Mouse (Mus musculus) C2C12 (cell line): ENCODE data around the gene Tpmt.

Experiments
- CEBPB ChIP-seq: IDR thresholded peaks from one replicate; pipeline ENCODE4 v1.6.1; 2011; ENCODE audit warnings: low read depth, mild to moderate bottlenecking, control low read depth, moderate library complexity
- CTCF ChIP-seq: IDR thresholded peaks from one replicate; pipeline ENCODE4 v1.5.1; 2011; ENCODE audit not compliant: control insufficient read depth, insufficient read depth, insufficient read length
- FOSL1 ChIP-seq: IDR thresholded peaks from one replicate; pipeline ENCODE4 v1.8.0; 2011; ENCODE audit warnings: mild to moderate bottlenecking, low read length; ENCODE audit not compliant: poor library complexity, insufficient read depth, severe bottlenecking
- MAX ChIP-seq: IDR thresholded peaks from one replicate; pipeline ENCODE4 v1.6.1; 2011; ENCODE audit warnings: mild to moderate bottlenecking, control low read depth
- MYOD1 ChIP-seq: IDR thresholded peaks from one replicate; pipeline ENCODE4 v1.6.1; 2011; ENCODE audit warnings: low read depth; ENCODE audit not compliant: control insufficient read depth, insufficient read length
- MYOG ChIP-seq: IDR thresholded peaks from one replicate; pipeline ENCODE4 v1.6.1; 2011; ENCODE audit not compliant: control insufficient read depth, insufficient read length; ENCODE audit errors: extremely low read depth
- USF1 ChIP-seq: IDR thresholded peaks from one replicate; pipeline ENCODE4 v1.6.1; 2011; ENCODE audit warnings: low read depth, mild to moderate bottlenecking, control low read depth, moderate library complexity

GRCm38 (mm10) chr13:46976532-46976931 is 68.0 kb downstream of the Tpmt start:
- no peak for TF ChIP-seq CTCF
- no peak for TF ChIP-seq MAX
- TF ChIP-seq CEBPB = no peak
- no peak for TF ChIP-seq FOSL1
- no peak for TF ChIP-seq USF1
- no peak for TF ChIP-seq MYOD1
- TF ChIP-seq MYOG = no peak
